Mouse (Mus musculus): ENCODE measurements around the gene Vps37b.
A peak's percentile ranks its signal among the peaks of the same experiment; 100 is the strongest.

The Vps37b gene

GRCm38 (mm10) chr5:123980521-123981249 lies 51.4 kb downstream of the Vps37b start:
- DNase-seq (ENCODE audit: low spot score in 2 of 2), result no peak

GRCm38 (mm10) chr5:123979980-123980369 lies 52.1 kb downstream of the Vps37b start:
- no peak for DNase-seq (ENCODE audit: low spot score in 2 of 2)

GRCm38 (mm10) chr5:123979221-123979979 lies 52.7 kb downstream of the Vps37b start:
- DNase-seq (ENCODE audit: low spot score in 2 of 2), result no peak

- no peak for DNase-seq (ENCODE audit: low spot score in 2 of 2)
Measured at GRCm38 (mm10) chr5:123978131-123978530, 53.9 kb downstream of the Vps37b start.

- no peak for DNase-seq (ENCODE audit: low spot score in 2 of 2)
Measured at GRCm38 (mm10) chr5:123977231-123977630, 54.8 kb downstream of the Vps37b start.

- DNase-seq (ENCODE audit: low spot score in 2 of 2), result no peak
Measured at GRCm38 (mm10) chr5:123975668-123976180, 56.3 kb downstream of the Vps37b start.

GRCm38 (mm10) chr5:123974616-123975111 lies 57.4 kb downstream of the Vps37b start:
- DNase-seq (ENCODE audit: low spot score in 2 of 2), result no peak

GRCm38 (mm10) chr5:123974179-123974485 lies 57.9 kb downstream of the Vps37b start:
- no peak for DNase-seq (ENCODE audit: low spot score in 2 of 2)

- peak; percentile 70 to 73 for DNase-seq (ENCODE audit: low spot score in 2 of 2)
Measured at GRCm38 (mm10) chr5:123973299-123974178, 58.5 kb downstream of the Vps37b start, which contains the start of gene Hip1r. Gene Hip1r, plus strand, starts transcription at chr5:123973628.

- DNase-seq (ENCODE audit: low spot score in 2 of 2), result no peak
Measured at GRCm38 (mm10) chr5:123972453-123972852, 59.6 kb downstream of the Vps37b start.

GRCm38 (mm10) chr5:123970576-123970975 lies 61.5 kb downstream of the Vps37b start:
- no peak for DNase-seq (ENCODE audit: low spot score in 2 of 2)

- no peak for DNase-seq (ENCODE audit: low spot score in 2 of 2)
Measured at GRCm38 (mm10) chr5:123969216-123969615, 62.9 kb downstream of the Vps37b start.

GRCm38 (mm10) chr5:123968468-123968867 lies 63.6 kb downstream of the Vps37b start:
- DNase-seq (ENCODE audit: low spot score in 2 of 2), result no peak

- no peak for DNase-seq (ENCODE audit: low spot score in 2 of 2)
Measured at GRCm38 (mm10) chr5:123966759-123967158, 65.3 kb downstream of the Vps37b start.

- no peak for DNase-seq (ENCODE audit: low spot score in 2 of 2)
Measured at GRCm38 (mm10) chr5:123964208-123964607, 67.9 kb downstream of the Vps37b start.

GRCm38 (mm10) chr5:123961046-123961445 lies 71.0 kb downstream of the Vps37b start:
- DNase-seq (ENCODE audit: low spot score in 2 of 2), result no peak

GRCm38 (mm10) chr5:123960129-123960528 lies 71.9 kb downstream of the Vps37b start:
- no peak for DNase-seq (ENCODE audit: low spot score in 2 of 2)

- DNase-seq (ENCODE audit: low spot score in 2 of 2), result no peak
Measured at GRCm38 (mm10) chr5:123959018-123959417, 73.1 kb downstream of the Vps37b start.

- DNase-seq (ENCODE audit: low spot score in 2 of 2), result no peak
Measured at GRCm38 (mm10) chr5:123957213-123957612, 74.9 kb downstream of the Vps37b start.

All from urinary bladder, postnatal 4 days (tissue).